Mouse (Mus musculus): Measurements from ENCODE around the gene Pex1. TPM values are rescaled to one million over a fixed set of nuclear protein-coding genes. Genes with fewer than 3 reads are reported as not detected.

The Pex1 gene
- polyA plus RNA-seq, 1 experiment from 2014 or later: 15.2 TPM

GRCm38 (mm10) chr5:3665225-3665624 is 69.4 kb downstream of the Pex1 start:
- no peak for ATAC-seq (ENCODE audit: insufficient number of reproducible peaks, low FRiP score, low TSS enrichment, low read depth)
- Histone ChIP-seq H3K4me3 (no peak overlapping the region), H3K27me3 (no peaks in the 10 kb centered on the region), H3K4me1 (no peaks in the 10 kb centered on the region; the same call in 1 of the 2 replicates), H3K36me3 (no peaks in the 10 kb centered on the region), H3K27ac (no peak overlapping the region), H3K9ac (no peak overlapping the region), H3K9me3 (no peaks in the 10 kb centered on the region), H3K4me2 (no peak overlapping the region)
- WGBS: 90% methylated on average over 2 of the region's 2 CpGs

- 46% methylated on average over 12 of the region's 12 CpGs for WGBS
- Histone ChIP-seq H3K27ac (no peak overlapping the region), H3K4me1 (no peaks in the 10 kb centered on the region; the same call in 1 of the 2 replicates)
These were observed 70.7 kb downstream of the Pex1 start for GRCm38 (mm10) chr5:3666585-3666984.

GRCm38 (mm10) chr5:3669938-3670554 is 74.2 kb downstream of the Pex1 start:
- ATAC-seq (ENCODE audit: insufficient number of reproducible peaks, low FRiP score, low TSS enrichment, low read depth): no peak
- H3K27me3 ChIP-seq: no peaks in the 10 kb centered on the region
- no peaks in the 10 kb centered on the region for H3K36me3 ChIP-seq
- no peak overlapping the region for H3K4me2 ChIP-seq
- no peak overlapping the region for H3K27ac ChIP-seq
- H3K9me3 ChIP-seq: no peaks in the 10 kb centered on the region
- no peaks in the 10 kb centered on the region; the same call in 1 of the 2 replicates for H3K4me1 ChIP-seq
- WGBS: 88% methylated on average over 6 of the region's 6 CpGs
- no peak overlapping the region for H3K9ac ChIP-seq
- no peak overlapping the region for H3K4me3 ChIP-seq

More at GRCm38 (mm10) chr5:3666585-3666984, 70.7 kb downstream of the Pex1 start:
- no peaks in the 10 kb centered on the region for H3K9me3 ChIP-seq
- H3K9ac ChIP-seq: no peak overlapping the region
- H3K4me2 ChIP-seq: no peak overlapping the region; the same call in 1 of the 2 replicates
- no peak overlapping the region for H3K4me3 ChIP-seq
- no peaks in the 10 kb centered on the region for H3K27me3 ChIP-seq
- H3K36me3 ChIP-seq: no peaks in the 10 kb centered on the region
- ATAC-seq (ENCODE audit: insufficient number of reproducible peaks, low FRiP score, low TSS enrichment, low read depth): no peak

Small RNA genes lying within 50 kb of the gene (microRNA-seq; reads per million reads assigned to microRNA genes)
- not detected for gene Gm26238

Other genes starting within 250 kb of the Pex1 start
- gene Fam133b, start 52.2 kb upstream of the Pex1 start, polyA plus RNA-seq (2015; fragmentation: Nextera tagmentation; extraction: Ambion mirVana): 23.3 and 26.4 TPM in 2 replicates
- 2.5 and 2.9 TPM in 2 replicates for gene 1700109H08Rik, start 24.5 kb upstream of the Pex1 start, polyA plus RNA-seq (2015; fragmentation: Nextera tagmentation; extraction: Ambion mirVana)
- gene Rbm48, start 519 bp downstream of the Pex1 start, polyA plus RNA-seq (2015; fragmentation: Nextera tagmentation; extraction: Ambion mirVana): 13.6 and 15.4 TPM in 2 replicates
- not detected in 2 replicates for gene Tmbim7, start 55.1 kb downstream of the Pex1 start, polyA plus RNA-seq (2015; fragmentation: Nextera tagmentation; extraction: Ambion mirVana)
- gene Gatad1, start 61.1 kb downstream of the Pex1 start, polyA plus RNA-seq (2015; fragmentation: Nextera tagmentation; extraction: Ambion mirVana): 42.6 and 49.3 TPM in 2 replicates
- 8.7 and 10.1 TPM in 2 replicates for gene Ankib1, start 206.9 kb downstream of the Pex1 start, polyA plus RNA-seq (2015; fragmentation: Nextera tagmentation; extraction: Ambion mirVana)
- gene Krit1, start 207.1 kb downstream of the Pex1 start, polyA plus RNA-seq (2015; fragmentation: Nextera tagmentation; extraction: Ambion mirVana): 42.2 and 43.0 TPM in 2 replicates
- 0.06 TPM in 1 of 2 replicates, not detected in the other for gene Lrrd1, start 249.1 kb downstream of the Pex1 start, polyA plus RNA-seq (2015; fragmentation: Nextera tagmentation; extraction: Ambion mirVana)

Data from limb, embryonic 15.5 days (tissue).